Mouse (Mus musculus) intestine, postnatal 0 days (tissue): ENCODE results near the gene Tcl1b1. TPM values are rescaled to one million over a fixed set of nuclear protein-coding genes. Genes with fewer than 3 reads are reported as not detected.

Experiments used
- ATAC-seq: fragments of 200-750 bp; cut with Nextera tagmentation; 2 replicates; pipeline ENCODE4 v1.8.0; 2017; ENCODE audit warnings: mild to moderate bottlenecking, moderate TSS enrichment, moderate library complexity
- H3K27ac ChIP-seq: fragments of 300-500 bp; sonication (generic); 2 replicates; pipeline ENCODE4 v1.5.1; 2014; ENCODE audit warnings: mild to moderate bottlenecking, low read depth, low read length, moderate library complexity
- H3K27me3 ChIP-seq: fragments of 300-500 bp; sonication (generic); replicated peaks from 2 replicates; pipeline ENCODE4 v1.6.1; 2014; ENCODE audit warnings: low read length, mixed read lengths; ENCODE audit not compliant: control insufficient read depth, insufficient read depth
- H3K36me3 ChIP-seq: fragments of 300-500 bp; sonication (generic); 2 replicates; pipeline ENCODE4 v1.6.1; 2014; ENCODE audit warnings: mild to moderate bottlenecking, moderate library complexity; ENCODE audit not compliant: control insufficient read depth, insufficient read depth
- H3K4me1 ChIP-seq: fragments of 300-500 bp; sonication (generic); replicated peaks from 2 replicates; pipeline ENCODE4 v1.6.1; 2014; ENCODE audit warnings: antibody characterized with exemption, low read length, mixed read lengths; ENCODE audit not compliant: control insufficient read depth, insufficient read depth
- H3K4me2 ChIP-seq: fragments of 300-500 bp; sonication (generic); replicated peaks from 2 replicates; pipeline ENCODE4 v1.6.1; 2014; ENCODE audit warnings: low read depth, mild to moderate bottlenecking, moderate library complexity
- H3K4me3 ChIP-seq: fragments of 300-500 bp; sonication (generic); 2 replicates; pipeline ENCODE4 v1.5.1; 2014; ENCODE audit warnings: low read depth, low read length
- H3K9ac ChIP-seq: fragments of 300-500 bp; sonication (generic); 2 replicates; pipeline ENCODE4 v1.6.1; 2014; ENCODE audit warnings: mild to moderate bottlenecking, low read depth, low read length
- H3K9me3 ChIP-seq: fragments of 300-500 bp; sonication (generic); 2 replicates; pipeline ENCODE4 v1.6.1; 2016; ENCODE audit warnings: mixed run types; ENCODE audit not compliant: control insufficient read depth
- CTCF ChIP-seq: sonication (generic); IDR thresholded peaks from 2 replicates; pipeline ENCODE4 v1.5.1; 2016; ENCODE audit warnings: low read depth, mild to moderate bottlenecking, control low read depth, antibody characterized with exemption, moderate library complexity
- WGBS: fragments of 180-500 bp; shearing (Covaris S2); extraction: QIAGEN DNeasy Blood & Tissue Kit; methylation state at CpG from one replicate; pipeline ENCODE4 v1.1.7; 2014; 5-methylcytosine and 5-hydroxymethylcytosine counted together
- polyA plus RNA-seq: library from polyadenylated mRNA; unstranded; fragments of >200 nt; fragmentation: Nextera tagmentation; extraction: Ambion mirVana; gene quantifications from 2 replicates; pipeline ENCODE4 v1.2.1, GENCODE M21; 2015

The Tcl1b1 gene
- polyA plus RNA-seq, result not detected in 2 replicates

- ATAC-seq, result no peak
- no peak within 1 kb of the TSS for H3K4me2 ChIP-seq
- WGBS, result 71% methylated on average over 4 of the region's 4 CpGs
- H3K9ac ChIP-seq, result no peak within 1 kb of the TSS
- H3K36me3 ChIP-seq, result no peaks in the 10 kb centered on the region
- H3K27ac ChIP-seq, result no peak within 1 kb of the TSS
- no peak for TF ChIP-seq CTCF
- H3K9me3 ChIP-seq, result no peaks in the 10 kb centered on the region
- H3K27me3 ChIP-seq, result no peaks in the 10 kb centered on the region
- H3K4me1 ChIP-seq, result no peaks in the 10 kb centered on the region
- H3K4me3 ChIP-seq, result no peak within 1 kb of the TSS
Measured at GRCm38 (mm10) chr12:105159390-105159789, at the start of gene Tcl1b1. Gene Tcl1b1, plus strand, starts transcription at chr12:105159690.

- no peak for ATAC-seq
- Histone ChIP-seq H3K9me3 (no peaks in the 10 kb centered on the region), H3K4me1 (no peaks in the 10 kb centered on the region), H3K36me3 (no peaks in the 10 kb centered on the region), H3K9ac (no peak overlapping the region), H3K27ac (no peak overlapping the region), H3K4me2 (no peak overlapping the region), H3K27me3 (no peaks in the 10 kb centered on the region), H3K4me3 (no peak overlapping the region)
- TF ChIP-seq CTCF, result no peak
- 68% methylated on average over 4 of the region's 4 CpGs for WGBS
Measured at GRCm38 (mm10) chr12:105109812-105110211, 49.7 kb upstream of the Tcl1b1 start.

GRCm38 (mm10) chr12:105112321-105112988 is 47.0 kb upstream of the Tcl1b1 start:
- H3K4me1 ChIP-seq, result no peaks in the 10 kb centered on the region
- no peak overlapping the region for H3K9ac ChIP-seq
- no peak for TF ChIP-seq CTCF
- no peaks in the 10 kb centered on the region for H3K9me3 ChIP-seq
- ATAC-seq, result no peak
- no peaks in the 10 kb centered on the region for H3K27me3 ChIP-seq
- no peaks in the 10 kb centered on the region for H3K36me3 ChIP-seq
- no peak overlapping the region for H3K4me3 ChIP-seq
- H3K4me2 ChIP-seq, result no peak overlapping the region
- no peak overlapping the region for H3K27ac ChIP-seq
- 49% methylated on average over 13 of the region's 13 CpGs for WGBS

- Histone ChIP-seq H3K4me3 (no peak overlapping the region), H3K9ac (no peak overlapping the region), H3K4me1 (no peaks in the 10 kb centered on the region), H3K9me3 (no peaks in the 10 kb centered on the region), H3K27me3 (no peaks in the 10 kb centered on the region), H3K27ac (no peak overlapping the region), H3K36me3 (no peaks in the 10 kb centered on the region), H3K4me2 (no peak overlapping the region)
- no peak for ATAC-seq
- WGBS, result 92% methylated on average over 1 of the region's 1 CpGs
- TF ChIP-seq CTCF, result no peak
Measured at GRCm38 (mm10) chr12:105116648-105117047, 42.8 kb upstream of the Tcl1b1 start.

- no peaks in the 10 kb centered on the region for H3K4me1 ChIP-seq
- no peak for TF ChIP-seq CTCF
- no peaks in the 10 kb centered on the region for H3K36me3 ChIP-seq
- WGBS, result 82% methylated on average over 6 of the region's 6 CpGs
- no peak overlapping the region for H3K9ac ChIP-seq
- ATAC-seq, result no peak
- H3K9me3 ChIP-seq, result no peaks in the 10 kb centered on the region
- H3K27ac ChIP-seq, result no peak overlapping the region
- H3K4me2 ChIP-seq, result no peak overlapping the region
- no peaks in the 10 kb centered on the region for H3K27me3 ChIP-seq
- no peak overlapping the region for H3K4me3 ChIP-seq
Measured at GRCm38 (mm10) chr12:105125362-105125761, 34.1 kb upstream of the Tcl1b1 start.

- Histone ChIP-seq H3K36me3 (no peaks in the 10 kb centered on the region), H3K4me2 (no peak overlapping the region), H3K9ac (no peak overlapping the region), H3K4me1 (no peaks in the 10 kb centered on the region), H3K4me3 (no peak overlapping the region), H3K27me3 (no peaks in the 10 kb centered on the region), H3K27ac (no peak overlapping the region), H3K9me3 (no peaks in the 10 kb centered on the region)
- no peak for ATAC-seq
- 77% methylated on average over 4 of the region's 4 CpGs for WGBS
- TF ChIP-seq CTCF, result no peak
Measured at GRCm38 (mm10) chr12:105126516-105126915, 33.0 kb upstream of the Tcl1b1 start.
